Mouse (Mus musculus) heart, embryonic 12.5 days (tissue): ENCODE measurements at regions not wholly inside any gene's neighbourhood (a gene's known extent, or its start where the extent isn't known, plus 50 kb on each side); places are given as distances from the start of the nearest gene placed in this dataset.

Source experiments
- ATAC-seq: fragments of 200-750 bp; cut with Nextera tagmentation; 2 replicates; pipeline ENCODE4 v1.8.0; 2017; ENCODE audit warnings: moderate TSS enrichment, moderate library complexity; ENCODE audit not compliant: insufficient number of reproducible peaks, low FRiP score
- H3K27ac ChIP-seq: fragments of 300-500 bp; sonication (generic); 2 replicates; pipeline ENCODE4 v1.5.1; 2016; ENCODE audit warnings: mild to moderate bottlenecking, moderate library complexity; ENCODE audit not compliant: poor library complexity, severe bottlenecking
- H3K27me3 ChIP-seq: fragments of 300-500 bp; sonication (generic); replicated peaks from 2 replicates; pipeline ENCODE4 v1.6.1; 2016; ENCODE audit warnings: mild to moderate bottlenecking, moderate library complexity
- H3K36me3 ChIP-seq: fragments of 300-500 bp; sonication (generic); 2 replicates; pipeline ENCODE4 v1.6.1; 2016; ENCODE audit warnings: mild to moderate bottlenecking, moderate library complexity
- H3K4me1 ChIP-seq: fragments of 300-500 bp; sonication (generic); replicated peaks from 2 replicates; pipeline ENCODE4 v1.6.1; 2016; ENCODE audit warnings: mild to moderate bottlenecking
- H3K4me2 ChIP-seq: fragments of 300-500 bp; sonication (generic); 2 replicates; pipeline ENCODE4 v1.6.1; 2016; ENCODE audit warnings: mild to moderate bottlenecking, moderate library complexity
- H3K4me3 ChIP-seq: fragments of 300-500 bp; sonication (generic); 2 replicates; pipeline ENCODE4 v1.5.1; 2016; ENCODE audit warnings: mild to moderate bottlenecking
- H3K9ac ChIP-seq: fragments of 300-500 bp; sonication (generic); 2 replicates; pipeline ENCODE4 v1.6.1; 2016; ENCODE audit warnings: mild to moderate bottlenecking, moderate library complexity
- H3K9me3 ChIP-seq: fragments of 300-500 bp; sonication (generic); replicated peaks from 2 replicates; pipeline ENCODE4 v1.6.1; 2016; ENCODE audit warnings: mild to moderate bottlenecking, moderate library complexity
- WGBS: fragments of 180-500 bp; shearing (Covaris S2); methylation state at CpG from one replicate; pipeline ENCODE4 v1.1.7; 2016; 5-methylcytosine and 5-hydroxymethylcytosine counted together

DNA sequence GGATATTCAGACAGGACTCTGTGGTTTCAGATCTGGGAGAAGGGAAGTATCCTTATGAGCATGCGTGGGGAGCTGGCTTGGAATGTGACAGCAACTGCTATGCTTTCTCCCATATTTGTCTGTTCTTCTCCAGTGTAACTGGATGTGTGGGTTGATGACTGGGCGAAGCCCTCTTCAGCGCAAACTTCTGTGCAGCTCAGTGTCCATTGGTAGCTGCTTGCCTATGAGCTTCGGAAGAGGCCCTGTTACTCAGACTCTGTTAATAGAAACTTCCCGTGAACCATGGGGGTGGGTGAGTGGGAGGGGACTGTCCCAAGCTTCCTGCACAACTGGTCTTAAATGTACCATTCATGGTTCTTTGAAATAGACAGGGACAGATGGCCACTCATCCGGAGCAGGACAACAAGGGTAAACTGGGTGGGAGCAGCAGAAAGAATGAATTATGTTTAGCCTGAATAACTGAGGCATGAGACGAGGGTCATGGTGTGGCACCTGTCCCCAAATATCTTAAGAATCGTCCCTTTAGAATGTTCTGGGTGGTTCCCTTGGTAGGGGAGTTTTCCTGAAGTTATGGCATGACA lies 141.1 kb upstream of the Plxnc1 start:
- Histone ChIP-seq H3K36me3 (no peaks in the 10 kb centered on the region), H3K4me1 (peaks cover 4% of the 10 kb centered on the region), H3K27ac (no peak overlapping the region), H3K9me3 (no peaks in the 10 kb centered on the region), H3K27me3 (peaks cover 4% of the 10 kb centered on the region; the same call in 1 of the 2 replicates), H3K4me3 (no peak overlapping the region), H3K4me2 (no peak overlapping the region), H3K9ac (no peak overlapping the region)
- ATAC-seq: no peak
- 73% methylated on average over 8 of the region's 8 CpGs for WGBS

DNA sequence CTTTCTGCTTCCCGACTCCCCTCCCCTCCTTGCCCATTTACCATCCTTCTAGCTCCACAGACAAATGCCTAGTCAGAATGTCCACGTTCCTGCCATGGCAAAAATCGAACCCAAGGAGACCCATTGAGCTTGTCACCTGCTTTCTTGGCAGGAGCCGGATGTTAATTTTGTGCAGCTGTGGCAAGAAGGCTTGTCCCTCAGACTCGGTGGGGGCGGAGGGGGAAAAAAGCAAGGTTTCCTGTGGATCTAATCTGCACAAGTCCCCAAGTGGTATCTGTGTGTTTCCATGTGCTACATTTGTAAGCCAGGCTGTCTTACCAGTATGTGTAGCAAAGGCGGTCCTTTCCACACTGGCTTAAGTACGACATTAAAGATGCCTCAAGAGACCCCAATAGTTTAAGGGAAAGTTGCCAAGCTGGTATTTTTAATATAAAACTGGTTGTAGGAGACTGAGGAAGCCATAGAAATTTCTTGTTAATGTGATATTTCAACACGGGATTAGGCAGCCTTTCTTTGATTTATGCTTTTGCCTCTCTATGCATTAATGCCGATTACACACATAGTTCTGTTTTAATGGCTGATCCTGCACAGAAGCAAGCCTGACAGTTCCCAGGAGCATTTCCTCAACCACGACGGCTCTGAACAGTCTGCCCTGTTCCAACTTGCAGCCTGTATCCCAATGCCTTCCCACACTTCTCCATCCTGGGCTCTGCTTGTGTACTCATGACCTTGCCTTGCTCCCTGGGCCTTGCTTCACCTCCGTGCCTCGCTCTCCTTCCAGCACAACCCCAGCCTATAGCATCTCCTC lies 138.9 kb upstream of the Plxnc1 start:
- 60% methylated on average over 14 of the region's 14 CpGs for WGBS
- H3K4me2 ChIP-seq: no peak overlapping the region
- no peak for ATAC-seq

DNA sequence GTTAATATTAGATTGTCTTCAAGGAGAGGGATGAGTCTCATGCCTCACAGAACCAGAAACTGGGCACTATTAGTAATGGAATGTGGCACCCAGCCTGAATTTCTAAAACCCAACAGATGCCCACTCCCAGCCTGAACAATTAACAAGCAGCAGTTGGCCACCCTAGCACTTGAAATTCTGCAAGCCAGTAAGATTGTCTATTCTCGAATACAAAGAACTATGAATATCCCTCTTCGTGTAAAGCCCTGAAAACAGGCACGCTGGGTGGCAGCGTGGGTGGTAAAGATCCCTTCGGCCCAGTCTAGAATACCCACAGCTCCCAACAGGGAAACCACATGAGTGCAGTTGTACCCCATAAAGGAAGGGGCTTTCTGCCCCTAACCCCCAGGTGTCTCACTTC lies 138.0 kb upstream of the Plxnc1 start:
- 87% methylated on average over 5 of the region's 5 CpGs for WGBS
- no peak for ATAC-seq
- Histone ChIP-seq H3K27me3 (peaks cover 3% of the 10 kb centered on the region; the same call in 1 of the 2 replicates), H3K36me3 (no peaks in the 10 kb centered on the region), H3K9me3 (no peaks in the 10 kb centered on the region), H3K4me2 (no peak overlapping the region), H3K4me1 (no peaks in the 10 kb centered on the region), H3K27ac (no peak overlapping the region), H3K9ac (no peak overlapping the region), H3K4me3 (no peak overlapping the region)

More for the DNA sequence above, 138.9 kb upstream of the Plxnc1 start:
- no peak overlapping the region for H3K27ac ChIP-seq
- H3K4me3 ChIP-seq: no peak overlapping the region
- no peaks in the 10 kb centered on the region for H3K9me3 ChIP-seq
- no peaks in the 10 kb centered on the region for H3K4me1 ChIP-seq
- H3K9ac ChIP-seq: no peak overlapping the region
- H3K36me3 ChIP-seq: no peaks in the 10 kb centered on the region
- H3K27me3 ChIP-seq: peaks cover 4% of the 10 kb centered on the region; the same call in 1 of the 2 replicates

DNA sequence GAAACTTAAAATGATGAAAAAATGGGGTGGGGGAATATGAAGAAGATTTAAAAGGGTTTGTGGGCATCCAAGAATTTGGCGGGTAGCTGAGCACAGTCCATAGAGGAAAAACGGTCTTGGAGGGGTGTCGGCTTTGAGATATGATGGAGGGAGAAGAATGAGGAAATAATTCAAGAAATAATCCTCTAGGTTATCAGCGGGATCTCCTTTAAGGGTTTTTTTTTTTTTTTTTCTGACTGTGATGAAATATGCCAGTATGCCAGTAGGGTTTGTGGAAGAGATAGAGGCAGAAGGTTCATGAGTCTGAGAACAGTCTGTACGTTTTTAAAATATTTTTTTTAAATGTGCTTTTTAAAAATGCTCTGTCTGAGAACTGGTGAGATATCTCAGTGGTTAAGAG lies 135.3 kb upstream of the Plxnc1 start:
- Histone ChIP-seq H3K9me3 (no peaks in the 10 kb centered on the region), H3K27ac (no peak overlapping the region), H3K27me3 (no peaks in the 10 kb centered on the region), H3K9ac (no peak overlapping the region), H3K4me2 (no peak overlapping the region), H3K36me3 (no peaks in the 10 kb centered on the region), H3K4me3 (no peak overlapping the region), H3K4me1 (peaks cover 16% of the 10 kb centered on the region)
- WGBS: 77% methylated on average over 5 of the region's 5 CpGs
- ATAC-seq: no peak

DNA sequence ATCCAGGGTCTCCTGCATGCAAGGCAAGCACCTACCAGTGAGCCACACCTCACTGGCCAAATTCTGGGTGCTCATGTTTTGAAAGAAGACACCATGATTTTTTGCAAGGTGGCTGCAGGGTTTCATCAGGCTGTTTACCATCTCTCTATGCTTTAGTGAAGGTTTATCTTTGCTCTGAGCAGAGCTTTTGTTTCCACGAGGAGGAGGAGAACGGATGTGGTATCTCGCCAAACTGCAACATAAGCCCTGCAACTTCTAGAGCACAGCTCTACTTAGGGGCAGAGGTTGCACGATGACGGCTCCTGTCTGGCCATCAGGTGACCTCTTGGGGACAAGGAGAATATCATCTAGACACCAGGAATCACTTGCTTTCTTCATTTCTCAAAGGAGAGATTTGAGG lies 131.8 kb upstream of the Plxnc1 start:
- Histone ChIP-seq H3K9ac (no peak overlapping the region), H3K4me1 (peaks cover 24% of the 10 kb centered on the region), H3K4me2 (no peak overlapping the region), H3K27me3 (no peaks in the 10 kb centered on the region), H3K4me3 (no peak overlapping the region), H3K9me3 (no peaks in the 10 kb centered on the region), H3K27ac (no peak overlapping the region), H3K36me3 (no peaks in the 10 kb centered on the region)
- ATAC-seq: no peak
- 60% methylated on average over 5 of the region's 5 CpGs for WGBS

DNA sequence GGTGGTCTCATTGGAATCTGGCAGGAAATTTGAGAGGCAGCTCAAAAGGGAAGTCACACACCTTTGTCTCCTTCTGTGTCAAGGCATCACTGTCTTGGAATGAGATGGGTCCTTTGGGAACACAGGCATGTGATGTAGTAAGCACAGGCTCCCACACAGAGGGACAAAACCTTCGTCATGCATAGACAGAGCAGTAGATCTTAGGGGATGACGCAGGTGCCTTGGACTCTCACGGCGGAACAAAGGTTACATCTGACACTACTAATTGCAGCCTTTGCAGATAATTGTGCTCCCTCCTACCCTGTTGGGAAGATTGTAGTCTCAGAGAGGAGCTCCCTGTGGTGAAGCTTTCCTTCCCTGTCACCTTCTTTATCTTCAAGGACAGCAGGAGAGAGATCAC lies 131.3 kb upstream of the Plxnc1 start:
- H3K4me1 ChIP-seq: peaks cover 24% of the 10 kb centered on the region
- no peak for ATAC-seq
- no peaks in the 10 kb centered on the region for H3K36me3 ChIP-seq
- 68% methylated on average over 4 of the region's 4 CpGs for WGBS
- no peaks in the 10 kb centered on the region for H3K27me3 ChIP-seq
- no peak overlapping the region for H3K4me2 ChIP-seq
- H3K9me3 ChIP-seq: no peaks in the 10 kb centered on the region
- H3K9ac ChIP-seq: no peak overlapping the region
- no peak overlapping the region for H3K27ac ChIP-seq
- no peak overlapping the region for H3K4me3 ChIP-seq

DNA sequence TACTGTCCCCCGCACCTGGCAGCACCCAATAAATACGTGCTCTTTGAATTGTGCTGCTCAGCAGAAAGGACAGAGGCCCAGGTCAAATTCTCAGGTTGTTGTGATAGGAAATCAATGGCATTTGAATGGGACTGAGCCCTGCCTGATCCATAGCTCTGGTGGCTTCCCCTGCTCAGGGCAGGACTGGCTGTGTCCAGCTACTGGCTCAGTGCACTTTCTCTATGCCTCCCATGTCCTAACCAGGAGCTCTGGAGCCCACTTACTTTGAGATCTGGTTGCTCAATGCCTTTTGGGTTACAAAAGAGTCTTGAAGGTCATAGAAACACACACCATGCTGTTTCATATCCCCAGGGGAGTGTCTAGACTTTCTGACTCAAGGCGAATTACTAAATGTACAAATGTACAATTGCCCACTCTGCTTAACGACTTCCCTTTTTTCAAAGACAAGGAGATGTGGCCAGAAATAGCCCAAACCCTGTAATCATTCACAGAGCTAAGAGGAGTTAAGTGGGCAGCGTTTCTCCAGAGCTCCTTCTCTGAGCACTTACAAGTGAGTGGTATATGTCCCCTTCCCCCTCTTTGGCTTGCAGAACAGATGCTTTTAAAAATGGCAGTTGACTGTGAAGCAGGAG lies 130.4 kb upstream of the Plxnc1 start:
- ATAC-seq: no peak
- peaks cover 24% of the 10 kb centered on the region for H3K4me1 ChIP-seq
- peak overlapping the region; percentile 4; the same call in 1 of the 2 replicates for H3K4me2 ChIP-seq
- H3K9me3 ChIP-seq: no peaks in the 10 kb centered on the region
- no peak overlapping the region for H3K4me3 ChIP-seq
- H3K27me3 ChIP-seq: no peaks in the 10 kb centered on the region
- 43% methylated on average over 5 of the region's 5 CpGs for WGBS
- peak overlapping the region; percentile 22; the same call in 1 of the 2 replicates for H3K27ac ChIP-seq
- no peak overlapping the region for H3K9ac ChIP-seq
- no peaks in the 10 kb centered on the region for H3K36me3 ChIP-seq

DNA sequence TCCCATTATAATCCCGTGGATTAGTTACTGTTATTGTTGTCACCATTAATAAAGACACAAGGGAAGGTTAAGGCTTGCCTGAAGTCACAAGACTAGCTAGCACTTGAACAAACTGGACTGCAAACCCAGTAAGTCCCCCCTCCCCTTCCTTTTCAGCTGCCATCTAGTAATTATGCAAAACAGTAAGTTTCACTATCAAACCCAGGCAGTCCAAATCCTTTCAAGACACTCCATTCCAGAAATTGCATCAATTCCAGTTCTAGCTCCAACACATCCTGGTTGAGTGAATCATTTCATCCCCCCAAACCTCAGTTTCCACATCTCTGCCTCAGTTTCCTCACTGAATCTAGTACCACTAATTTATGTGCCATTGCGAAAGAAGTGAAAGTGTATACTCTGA lies 129.7 kb upstream of the Plxnc1 start:
- no peak overlapping the region for H3K4me3 ChIP-seq
- ATAC-seq: no peak
- no peaks in the 10 kb centered on the region for H3K9me3 ChIP-seq
- H3K9ac ChIP-seq: no peak overlapping the region
- peaks cover 24% of the 10 kb centered on the region for H3K4me1 ChIP-seq
- H3K27ac ChIP-seq: 0 out of 2 replicates have a peak overlapping the region, but pooled peaks have one; percentile 22
- no peak overlapping the region for H3K4me2 ChIP-seq
- 69% methylated on average over 2 of the region's 2 CpGs for WGBS
- no peaks in the 10 kb centered on the region for H3K27me3 ChIP-seq
- H3K36me3 ChIP-seq: no peaks in the 10 kb centered on the region

DNA sequence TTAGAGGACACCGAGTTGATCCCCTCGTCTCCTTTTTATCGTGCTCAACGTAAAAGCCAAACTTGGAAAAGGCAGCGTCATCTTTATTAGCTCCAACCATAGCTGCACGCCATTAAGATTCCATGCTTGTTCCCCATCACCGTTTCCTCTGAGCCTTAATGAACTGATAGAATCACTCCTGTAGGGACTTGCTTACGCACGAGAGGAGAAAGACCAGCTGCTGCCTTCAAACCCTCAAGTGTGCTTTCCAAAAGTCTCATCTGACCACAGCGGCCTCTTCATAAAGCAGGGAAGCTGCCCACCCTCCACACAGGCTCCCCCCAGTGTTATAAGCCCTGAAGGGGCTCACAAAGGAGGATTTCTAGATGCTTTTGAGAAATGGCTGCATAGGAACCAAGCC lies 123.3 kb upstream of the Plxnc1 start:
- Histone ChIP-seq H3K36me3 (no peaks in the 10 kb centered on the region), H3K4me3 (no peak overlapping the region), H3K27ac (no peak overlapping the region), H3K9me3 (no peaks in the 10 kb centered on the region), H3K27me3 (no peaks in the 10 kb centered on the region), H3K9ac (no peak overlapping the region), H3K4me1 (no peaks in the 10 kb centered on the region), H3K4me2 (no peak overlapping the region)
- 77% methylated on average over 10 of the region's 10 CpGs for WGBS
- ATAC-seq: no peak

DNA sequence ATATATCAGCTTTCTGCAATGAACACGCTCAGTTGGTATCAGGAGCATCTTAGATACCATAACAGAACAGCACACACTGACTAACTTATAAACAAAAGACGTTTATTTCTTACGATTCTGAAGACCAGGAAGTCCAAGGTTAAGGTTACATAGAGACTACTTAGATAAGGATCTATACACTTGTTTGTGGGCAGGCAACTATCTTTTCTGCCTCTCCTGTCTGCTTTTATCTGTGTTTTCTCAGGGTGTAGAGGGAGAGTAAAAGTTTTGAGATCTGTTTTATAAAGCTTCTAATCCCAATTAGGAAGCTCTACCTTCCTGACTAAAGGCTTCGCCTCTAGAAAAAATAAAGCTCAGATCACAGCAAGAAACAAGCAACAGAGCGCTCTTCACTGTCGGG lies 122.1 kb upstream of the Plxnc1 start:
- Histone ChIP-seq H3K9me3 (no peaks in the 10 kb centered on the region), H3K27ac (no peak overlapping the region), H3K4me1 (no peaks in the 10 kb centered on the region), H3K36me3 (no peaks in the 10 kb centered on the region), H3K27me3 (no peaks in the 10 kb centered on the region), H3K9ac (no peak overlapping the region), H3K4me3 (no peak overlapping the region), H3K4me2 (no peak overlapping the region)
- ATAC-seq: no peak
- whole genome bisulfite sequencing: 56% methylated on average over 6 of the region's 6 CpGs

DNA sequence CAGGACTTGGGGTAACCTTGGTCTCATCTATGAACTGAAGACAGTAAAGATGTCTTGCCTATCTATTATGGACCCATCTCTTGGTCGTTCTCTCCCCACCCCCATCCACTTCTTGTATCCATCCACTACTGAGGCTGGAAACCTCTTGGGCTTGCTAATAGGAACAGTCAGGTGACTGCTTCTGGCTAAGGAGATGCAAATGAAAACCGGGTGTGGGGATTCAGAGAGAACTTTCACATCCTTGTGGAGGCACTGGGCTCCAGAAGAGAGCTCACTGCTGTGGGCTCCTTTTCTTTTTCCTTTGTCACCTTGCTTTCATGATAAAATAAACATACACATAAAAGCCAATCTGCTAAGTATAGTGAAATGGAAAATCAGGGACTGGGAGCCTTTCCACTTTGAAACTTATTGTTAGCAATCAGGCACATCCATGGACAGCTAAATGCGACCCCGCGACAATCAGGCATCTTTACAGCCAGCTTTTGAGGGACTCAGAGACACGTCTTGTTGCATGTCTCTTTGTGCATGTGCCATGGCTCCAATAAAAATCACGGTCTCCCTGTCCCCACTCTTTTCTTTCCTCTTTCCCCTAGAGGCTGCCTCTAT lies 115.0 kb upstream of the Plxnc1 start:
- WGBS: 64% methylated on average over 7 of the region's 7 CpGs
- Histone ChIP-seq H3K4me3 (no peak overlapping the region), H3K4me1 (no peaks in the 10 kb centered on the region), H3K9ac (no peak overlapping the region), H3K4me2 (no peak overlapping the region), H3K9me3 (no peaks in the 10 kb centered on the region), H3K27me3 (no peaks in the 10 kb centered on the region), H3K27ac (no peak overlapping the region), H3K36me3 (no peaks in the 10 kb centered on the region)
- no peak for ATAC-seq
